8 mouse cellular contexts compared by ENCODE assay signal in genomic region chr10:59972534-59972933, GRCm38 (mm10). TPM values are rescaled to one million over a fixed set of nuclear protein-coding genes. Genes with fewer than 3 reads are reported as not detected.
A peak's percentile ranks its signal among the peaks of the same experiment; 100 is the strongest.
DNase-seq lines count a peak whose midpoint lies in the region; TF ChIP-seq lines count a peak whose summit lies in the region.

No protein-coding gene starts in this region.

- WGBS in small intestine, adult 2 months: 13% methylated on average over 2 of the region's 2 CpGs

- H3K4me3 ChIP-seq in small intestine, adult 2 months (ENCODE audit: low read depth, low read length): no peak overlapping the region

- H3K4me1 ChIP-seq in small intestine, adult 2 months (ENCODE audit: control insufficient read depth, insufficient read depth, insufficient read length, low read length): peaks cover 44% of the 10 kb centered on the region

- TF ChIP-seq POLR2A in small intestine, adult 2 months (IDR thresholded peaks at IDR 0.05; ENCODE audit: low read depth, low read length): no peak

- no peaks in the 10 kb centered on the region for H3K27me3 ChIP-seq in small intestine, adult 2 months (ENCODE audit: control insufficient read depth, insufficient read depth, low read length)

- intact Hi-C loops in left cerebral cortex, postnatal 36 days (cut with DNase I): no loop called here

- H3K36me3 ChIP-seq in small intestine, adult 2 months (ENCODE audit: control insufficient read depth, insufficient read depth, low read length): no peaks in the 10 kb centered on the region

- no peak for TF ChIP-seq CTCF in small intestine, adult 2 months (IDR thresholded peaks at IDR 0.05; ENCODE audit: extremely low read depth, insufficient read length, insufficient replicate concordance, low read depth, low read length)

- peak; percentile 59 for DNase-seq in adrenal gland, adult 2 months
- no peak for DNase-seq in adrenal gland, postnatal 25 days
- DNase-seq in retina, postnatal 1 day: peak; percentile 46
- no peak for DNase-seq in retina, embryonic 14.5 days (ENCODE audit: low spot score)
- DNase-seq in kidney, adult 9 months: peak; percentile 83
- DNase-seq in left cerebral cortex, postnatal 36 days (ENCODE audit: low spot score in 2 of 2): no peak
- DNase-seq in cerebellum, adult 9-10 months: no peak

- peak overlapping the region; percentile 74 for H3K27ac ChIP-seq in small intestine, adult 2 months (ENCODE audit: insufficient read depth, low read depth, low read length)

RNA-seq across cellular contexts. Expression of gene Ddit4, which starts 20.9 kb away (rescaled TPM):
- 10 to 100 TPM; 53.1 to 56.1 TPM for total RNA-seq in adrenal gland, adult 2 months (2021)
- 151 and 157 TPM in 2 replicates for polyA plus RNA-seq in adrenal gland, adult 2 months (2012; rRNA removed)
- total RNA-seq in adrenal gland, postnatal 25 days (2021): 35.7 and 57.7 TPM in 2 replicates
- 21.5 and 35.0 TPM in 2 replicates for polyA plus RNA-seq in small intestine, adult 2 months (2012; rRNA removed)
- total RNA-seq in left cerebral cortex, postnatal 36 days (2021): 10 to 100 TPM; 33.5 to 58.5 TPM

RNA-seq across cellular contexts. Expression of gene Ascc1, which starts 30.1 kb away (rescaled TPM):
- 10 to 100 TPM; 24.8 to 32.0 TPM for total RNA-seq in adrenal gland, adult 2 months (2021)
- 17.7 and 23.8 TPM in 2 replicates for polyA plus RNA-seq in adrenal gland, adult 2 months (2012; rRNA removed)
- total RNA-seq in adrenal gland, postnatal 25 days (2021): 28.8 and 33.8 TPM in 2 replicates
- 5.8 and 14.2 TPM in 2 replicates for polyA plus RNA-seq in small intestine, adult 2 months (2012; rRNA removed)
- 10 to 100 TPM; 16.2 to 17.4 TPM for total RNA-seq in left cerebral cortex, postnatal 36 days (2021)

RNA-seq across cellular contexts. Expression of gene Anapc16, which starts 30.4 kb away (rescaled TPM):
- total RNA-seq in adrenal gland, adult 2 months (2021): 10 to 100 TPM; 60.4 to 66.3 TPM
- polyA plus RNA-seq in adrenal gland, adult 2 months (2012; rRNA removed): 33.4 and 40.8 TPM in 2 replicates
- total RNA-seq in adrenal gland, postnatal 25 days (2021): 64.1 and 67.8 TPM in 2 replicates
- polyA plus RNA-seq in small intestine, adult 2 months (2012; rRNA removed): 33.0 and 51.4 TPM in 2 replicates
- 10 to 100 TPM; 62.0 to 66.6 TPM for total RNA-seq in left cerebral cortex, postnatal 36 days (2021)

Comparison
In these comparisons a context has a peak if more than half of its experiments do, and no peak if none do; other contexts are left out.
1. DNase-seq: peak in adrenal gland, adult 2 months (single experiment), retina, postnatal 1 day (single experiment) and kidney, adult 9 months (single experiment); none in adrenal gland, postnatal 25 days (single experiment), retina, embryonic 14.5 days (single experiment), left cerebral cortex, postnatal 36 days (0 of 2) and cerebellum, adult 9-10 months (single experiment).